Mouse (Mus musculus) frontal cortex, postnatal 10 days (tissue): ENCODE measurements around the gene Hoxc4.

ENCODE experiments used
- DNase-seq, 2 experiments: peaks; one replicate each; pipeline ENCODE4 v3.0.0; 2022; ENCODE audit warnings: low spot score in 2 of 2, mixed read lengths in 1 of 2

The Hoxc4 gene

GRCm38 (mm10) chr15:103018636-103019035, at the start of gene Hoxc4:
Gene Hoxc4 (plus strand): TSS chr15:103018934.
- DNase-seq: no peak

GRCm38 (mm10) chr15:102969296-102969695, 49.4 kb upstream of the Hoxc4 start:
- DNase-seq: no peak

- no peak for DNase-seq
Observed at GRCm38 (mm10) chr15:102970740-102971139, 48.0 kb upstream of the Hoxc4 start.

GRCm38 (mm10) chr15:102972254-102972653, 46.5 kb upstream of the Hoxc4 start:
- no peak for DNase-seq

- no peak for DNase-seq
Observed at GRCm38 (mm10) chr15:102972753-102973152, 46.0 kb upstream of the Hoxc4 start.

GRCm38 (mm10) chr15:102975034-102975433, 43.7 kb upstream of the Hoxc4 start:
- no peak for DNase-seq

GRCm38 (mm10) chr15:102975688-102976111, 43.0 kb upstream of the Hoxc4 start:
- DNase-seq: no peak

- DNase-seq: no peak
Observed at GRCm38 (mm10) chr15:102976171-102976570, 42.6 kb upstream of the Hoxc4 start, which contains the start of gene Hoxc9. Gene Hoxc9 (plus strand): TSS chr15:102976439.

- no peak for DNase-seq
Observed at GRCm38 (mm10) chr15:102976631-102977422, 41.9 kb upstream of the Hoxc4 start.

- no peak for DNase-seq
Observed at GRCm38 (mm10) chr15:102977423-102977974, 41.2 kb upstream of the Hoxc4 start.

- DNase-seq: no peak
Observed at GRCm38 (mm10) chr15:102978615-102979515, 39.9 kb upstream of the Hoxc4 start.

GRCm38 (mm10) chr15:102979936-102980335, 38.8 kb upstream of the Hoxc4 start:
- no peak for DNase-seq

- no peak for DNase-seq
Observed at GRCm38 (mm10) chr15:102980352-102980751, 38.4 kb upstream of the Hoxc4 start.

GRCm38 (mm10) chr15:102980912-102981311, 37.8 kb upstream of the Hoxc4 start:
- no peak for DNase-seq

GRCm38 (mm10) chr15:102981379-102982288, 37.1 kb upstream of the Hoxc4 start:
- no peak for DNase-seq

GRCm38 (mm10) chr15:102983716-102984115, 35.0 kb upstream of the Hoxc4 start:
- no peak for DNase-seq

- no peak for DNase-seq
Observed at GRCm38 (mm10) chr15:102984521-102984920, 34.2 kb upstream of the Hoxc4 start.

GRCm38 (mm10) chr15:102984925-102985324, 33.8 kb upstream of the Hoxc4 start:
- no peak for DNase-seq

GRCm38 (mm10) chr15:102987124-102987833, 31.5 kb upstream of the Hoxc4 start:
- peak; percentile 44 to 83 for DNase-seq

GRCm38 (mm10) chr15:102988078-102988477, 30.7 kb upstream of the Hoxc4 start:
- no peak for DNase-seq
